Mouse (Mus musculus) right cerebral cortex, postnatal 4 days (tissue): ENCODE data around the gene Rgl3.
A peak's percentile ranks its signal among the peaks of the same experiment; 100 is the strongest.

Source experiments
- DNase-seq: peaks from one replicate; pipeline ENCODE4 v3.0.0-alpha.2; 2022

Rgl3 gene

GRCm38 (mm10) chr9:21978398-21979128 is 10.7 kb downstream of the Rgl3 start:
- DNase-seq = no peak

GRCm38 (mm10) chr9:21977972-21978371 is 11.3 kb downstream of the Rgl3 start:
- no peak for DNase-seq

- DNase-seq = no peak
Measured at GRCm38 (mm10) chr9:21977331-21977730, 11.9 kb downstream of the Rgl3 start.

DNA sequence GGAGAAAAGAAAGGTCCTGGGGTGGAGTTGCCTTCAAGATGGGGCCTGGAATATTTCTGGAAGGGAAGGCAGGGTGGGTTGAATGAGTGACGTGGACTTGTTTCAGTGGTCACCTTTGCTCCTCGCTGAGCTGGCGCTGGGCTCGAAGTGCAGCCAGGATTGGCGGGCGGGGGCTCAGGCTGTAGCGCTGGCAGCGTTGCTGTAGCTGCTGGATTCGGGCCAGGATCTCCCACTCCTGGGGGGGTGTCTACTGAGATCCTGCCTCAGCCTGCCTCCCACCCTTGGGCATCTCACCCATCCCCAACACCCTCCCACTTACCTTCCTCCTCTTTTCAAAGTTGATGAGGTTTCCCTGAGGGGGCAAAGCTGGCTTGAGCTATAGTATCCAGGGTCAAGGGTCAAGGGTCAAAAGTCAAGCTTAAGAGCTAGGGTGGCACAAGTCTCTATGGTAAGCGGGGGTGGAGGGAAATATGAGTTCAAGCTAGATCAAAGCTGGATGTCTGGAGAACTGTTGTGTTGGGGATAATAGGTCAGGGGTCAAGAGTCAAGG is 12.5 kb downstream of the Rgl3 start:
- DNase-seq = no peak

DNA sequence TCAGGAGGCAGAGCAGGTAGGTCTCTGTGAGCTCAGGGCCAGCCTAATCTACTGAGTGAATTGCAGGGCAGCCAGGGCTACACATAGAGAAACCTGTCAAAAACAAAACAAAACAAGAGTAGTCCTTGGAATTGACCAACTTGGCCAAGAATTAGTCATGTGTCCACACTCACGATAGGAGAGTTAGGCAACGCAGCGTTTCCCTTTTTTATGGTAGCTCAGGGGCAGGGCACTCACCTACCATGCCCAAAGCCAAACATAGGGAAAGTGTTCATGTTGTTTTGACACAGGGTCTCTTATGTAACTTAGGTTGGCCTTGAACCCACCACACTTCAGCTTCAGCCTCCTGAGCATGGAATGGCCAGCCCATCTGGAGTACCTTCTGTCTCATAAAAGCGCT is 19.9 kb downstream of the Rgl3 start:
- DNase-seq = no peak

DNA sequence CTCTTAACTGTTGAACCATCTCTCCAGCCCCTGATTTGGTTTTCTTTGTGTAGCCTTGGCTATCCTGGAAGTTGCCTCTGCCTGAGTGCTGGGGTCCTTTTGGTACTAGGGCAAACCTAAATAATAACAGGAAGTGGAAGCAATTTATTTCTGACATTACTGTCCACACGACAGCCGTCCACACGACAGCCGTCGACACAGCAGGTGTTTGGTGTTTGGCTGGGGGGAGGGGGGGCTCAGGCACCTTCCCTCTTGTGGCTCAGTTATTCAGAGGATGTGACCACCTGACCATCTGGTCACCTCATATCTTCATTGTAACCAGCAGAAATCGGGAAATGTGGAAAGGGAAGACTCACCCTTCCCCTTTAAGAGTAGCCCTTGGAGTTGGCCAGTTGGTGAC is 20.4 kb downstream of the Rgl3 start:
- DNase-seq = no peak

DNA sequence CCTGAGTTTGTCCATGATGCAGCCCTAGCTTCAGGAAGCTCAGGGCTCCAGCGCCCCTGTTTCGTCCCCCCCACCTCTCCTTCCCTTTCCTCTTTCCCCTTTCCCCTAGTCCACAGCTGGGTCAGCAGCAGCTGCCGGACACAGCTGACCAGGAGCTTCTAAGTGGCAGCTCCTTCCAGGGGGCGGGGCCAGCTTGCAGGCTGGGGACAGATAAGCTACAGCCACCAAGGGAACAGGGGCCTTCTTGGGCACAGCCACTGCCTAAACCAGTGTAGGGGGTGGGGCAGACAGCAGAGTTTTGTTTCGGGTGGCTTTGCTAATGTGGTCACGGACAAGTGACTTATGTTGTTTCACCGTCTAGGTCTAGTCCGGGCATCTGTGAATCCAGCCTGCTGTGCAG is 25.8 kb downstream of the Rgl3 start, which contains the start of gene Epor:
Gene Epor (minus strand): TSS at position 90 of the 400 bp plus-strand sequence.
- DNase-seq = no peak

- DNase-seq = peak; percentile 60
Measured at GRCm38 (mm10) chr9:21962416-21963059, 26.7 kb downstream of the Rgl3 start.

DNA sequence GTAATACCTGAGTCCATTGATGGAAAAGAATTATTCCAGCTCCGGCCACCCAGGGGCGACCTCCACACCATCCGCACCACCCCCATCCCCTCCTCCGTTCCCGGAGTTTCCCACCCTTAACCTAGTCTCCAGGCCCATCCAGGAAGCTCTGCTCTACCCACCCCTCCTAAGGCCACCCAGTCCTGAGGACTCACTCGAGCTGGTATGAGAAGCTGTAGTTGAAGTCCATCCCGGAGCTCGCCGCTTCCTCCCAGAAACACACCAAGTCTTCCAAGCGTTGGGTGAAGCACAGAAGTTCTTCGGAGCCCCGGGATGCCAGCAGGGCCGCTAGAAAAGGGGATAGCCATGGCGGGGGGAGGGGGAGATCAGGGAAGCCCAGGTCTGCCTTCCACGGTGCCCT is 27.2 kb downstream of the Rgl3 start:
- DNase-seq = no peak

GRCm38 (mm10) chr9:21961366-21961980 is 27.8 kb downstream of the Rgl3 start:
- no peak for DNase-seq

DNA sequence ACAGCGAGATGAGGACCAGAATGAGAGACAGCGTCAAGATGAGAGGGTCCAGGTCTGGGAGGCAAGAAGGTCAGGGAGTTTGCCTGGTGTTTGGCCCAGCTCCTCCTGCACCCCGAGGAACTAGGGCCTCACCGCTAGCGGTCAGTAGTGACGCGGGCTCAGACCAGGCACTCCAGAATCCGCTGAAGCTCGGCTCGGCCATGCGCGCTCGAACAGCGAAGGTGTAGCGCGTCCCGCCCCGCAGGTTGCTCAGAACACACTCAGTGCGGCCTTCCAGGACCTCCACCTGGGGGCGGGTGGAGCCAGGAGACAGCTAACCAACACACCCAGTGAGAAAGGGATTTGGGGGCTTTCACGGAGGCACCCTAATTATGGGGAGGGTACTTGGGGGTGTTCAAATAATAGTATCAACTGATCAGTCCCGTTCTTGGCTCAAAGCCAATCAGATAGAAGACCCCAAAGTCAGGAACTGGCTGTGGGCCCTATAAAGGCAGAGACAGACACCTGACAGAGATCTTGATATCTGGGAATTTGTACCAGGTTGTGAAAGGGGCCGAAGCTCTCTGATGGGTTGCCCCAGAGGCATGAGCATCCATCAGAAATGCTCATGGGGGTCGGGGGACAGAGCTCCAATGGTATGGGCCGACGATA is 28.6 kb downstream of the Rgl3 start:
- no peak for DNase-seq

DNA sequence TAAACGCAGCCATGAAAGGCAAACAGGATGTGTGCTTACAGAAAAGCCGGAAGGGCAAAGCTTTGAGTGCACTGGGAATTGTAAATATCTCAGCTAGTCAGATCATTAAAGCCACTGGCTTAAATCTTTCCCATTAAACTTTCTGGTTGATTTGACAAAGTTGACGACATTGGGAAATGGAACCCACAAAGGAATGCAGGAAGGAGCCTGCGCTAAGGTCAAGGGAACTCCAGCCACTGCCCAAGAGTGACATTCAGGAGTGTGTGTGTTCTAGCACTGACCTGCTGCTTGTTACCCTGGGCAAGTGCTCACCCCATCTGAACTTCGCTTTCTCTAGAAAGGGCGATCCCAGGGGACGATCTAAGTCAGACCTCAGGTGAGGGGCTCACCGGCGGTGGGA is 29.1 kb downstream of the Rgl3 start:
- no peak for DNase-seq

DNA sequence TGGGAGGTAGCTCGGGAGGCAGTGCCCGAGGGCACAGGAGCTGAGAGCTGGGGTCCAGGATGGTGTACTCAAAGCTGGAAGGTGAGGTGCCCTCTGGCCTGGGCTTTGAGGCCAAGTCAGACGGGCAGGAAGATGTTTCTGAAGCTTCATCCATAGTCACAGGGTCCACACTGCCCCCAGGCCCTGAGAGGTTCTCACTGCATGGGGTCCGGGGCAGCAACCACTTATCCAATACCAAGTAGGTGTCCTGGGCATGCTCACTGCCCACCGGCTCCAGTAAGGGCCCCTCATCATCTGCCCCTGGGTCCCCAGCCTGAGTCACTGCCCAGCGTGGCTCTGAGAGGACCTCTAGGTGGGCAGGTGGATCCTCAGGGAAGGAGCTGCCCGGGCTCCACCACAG is 30.0 kb downstream of the Rgl3 start:
- DNase-seq = no peak

DNA sequence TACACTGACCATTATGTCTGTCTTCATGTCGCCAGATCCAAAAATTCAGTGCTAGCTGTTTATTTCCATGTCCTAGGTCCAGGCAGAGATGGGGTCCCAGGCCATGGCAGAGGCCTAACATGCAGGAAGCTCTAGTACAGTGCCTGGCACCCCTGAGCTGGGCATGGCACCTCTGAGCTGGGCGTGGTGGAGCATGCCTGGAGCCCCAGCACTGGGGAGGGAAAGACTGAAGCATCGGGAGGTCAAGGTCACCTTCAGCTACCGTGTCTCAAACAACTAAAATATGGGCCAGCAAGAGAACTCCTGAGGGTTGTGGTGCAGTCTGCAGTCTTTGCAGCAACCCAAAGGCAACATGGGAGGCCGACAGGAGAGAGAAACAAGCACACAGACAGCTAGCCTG is 30.9 kb downstream of the Rgl3 start:
- DNase-seq = no peak

DNA sequence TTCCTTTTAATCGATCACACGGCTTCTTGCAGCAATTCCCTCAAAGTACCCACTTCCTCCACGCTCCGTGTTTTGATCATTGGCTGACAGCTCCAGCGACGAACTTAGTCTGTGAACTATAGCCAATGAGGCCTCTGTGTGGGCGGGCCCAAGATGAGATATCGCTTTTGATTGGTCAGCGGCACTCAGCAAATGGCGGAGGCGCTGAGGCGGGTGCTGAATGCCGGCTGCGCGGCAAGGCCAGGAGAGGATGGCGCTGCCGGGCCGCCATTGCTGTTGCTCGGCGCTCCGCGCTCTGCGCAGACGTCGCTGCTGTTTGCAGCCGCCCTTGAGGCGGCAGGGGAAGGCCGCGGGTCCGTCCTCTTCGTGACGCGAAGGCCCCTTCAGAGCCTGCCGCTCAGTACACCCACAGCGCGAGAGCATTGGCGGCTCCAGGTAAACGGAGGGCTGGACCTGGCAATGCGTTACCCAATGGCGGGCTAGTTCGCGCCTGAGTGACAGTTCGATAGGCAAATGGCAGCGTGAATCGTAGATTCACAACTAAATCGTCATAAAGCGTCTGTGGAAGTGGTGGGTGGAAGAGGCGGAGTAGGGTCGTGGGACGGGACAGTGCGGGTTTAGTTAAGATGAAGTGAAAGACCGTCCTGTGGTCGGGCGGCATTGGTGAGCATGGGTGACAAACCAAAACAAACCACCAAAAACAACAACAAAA is 33.5 kb downstream of the Rgl3 start, which contains the start of gene Swsap1:
Gene Swsap1 (plus strand): TSS at position 186 of the 712 bp plus-strand sequence.
- DNase-seq = peak; percentile 96

DNA sequence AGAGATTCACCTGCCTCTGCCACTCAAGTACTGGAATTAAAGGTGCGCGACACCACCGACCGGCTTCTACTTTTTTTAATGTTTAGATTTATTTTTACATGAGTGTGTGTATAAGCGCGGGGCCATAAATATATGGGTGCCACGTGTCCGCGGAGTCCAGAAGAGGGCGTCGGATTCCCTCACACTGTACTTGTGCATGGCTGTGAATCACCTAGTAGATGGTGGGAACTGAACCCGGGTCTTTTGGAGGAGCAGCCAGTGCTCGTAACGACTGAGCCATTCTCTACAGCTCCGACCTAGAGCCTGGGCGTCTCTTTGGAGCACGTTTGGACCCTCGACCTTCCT is 34.0 kb downstream of the Rgl3 start:
- no peak for DNase-seq

- DNase-seq = no peak
Measured at GRCm38 (mm10) chr9:21954635-21955034, 34.6 kb downstream of the Rgl3 start.

- peak; percentile 51 for DNase-seq
Measured at GRCm38 (mm10) chr9:21953600-21953999, 35.6 kb downstream of the Rgl3 start.

GRCm38 (mm10) chr9:21951977-21952376 is 37.3 kb downstream of the Rgl3 start:
- no peak for DNase-seq

DNA sequence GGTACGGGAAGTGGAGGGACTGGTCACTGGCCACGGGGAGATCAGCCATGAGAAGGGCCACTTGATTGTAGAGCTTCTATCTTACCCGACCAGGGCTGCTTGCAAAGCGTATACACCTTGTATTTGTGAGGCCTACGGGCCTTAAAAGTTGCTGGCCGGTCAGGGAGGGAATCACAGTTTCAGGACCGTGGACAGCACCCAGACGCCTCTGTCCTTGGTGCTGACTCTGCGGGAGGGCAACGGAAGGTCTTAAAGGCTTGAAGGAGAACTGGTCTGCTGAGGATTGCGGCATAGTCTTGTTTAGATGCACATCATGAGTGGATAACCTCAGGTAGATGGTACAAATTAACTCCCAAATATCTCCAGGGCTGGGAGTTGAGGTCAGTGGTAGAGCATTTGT is 38.9 kb downstream of the Rgl3 start:
- peak; percentile 40 for DNase-seq

- DNase-seq = no peak
Measured at GRCm38 (mm10) chr9:21948790-21949189, 40.5 kb downstream of the Rgl3 start.

DNA sequence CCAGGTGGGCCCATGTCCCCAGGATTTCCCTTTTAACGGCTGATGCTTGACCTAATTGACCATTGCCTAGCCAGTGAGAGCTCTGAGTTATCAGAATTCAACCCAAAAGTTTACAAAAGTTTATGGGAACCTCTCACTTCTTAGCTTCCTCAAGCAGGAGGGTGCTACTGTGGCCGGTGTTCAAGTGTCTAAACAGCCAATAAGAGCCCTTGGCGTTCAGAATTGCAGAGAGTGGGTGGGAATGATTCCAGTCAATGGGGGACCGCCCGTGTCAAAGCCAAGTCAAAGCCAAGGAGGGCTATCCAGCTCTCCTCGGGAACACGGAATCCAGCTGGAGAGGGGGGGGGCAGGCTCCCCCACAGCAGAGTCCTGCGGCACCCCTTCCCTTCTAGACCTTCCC is 41.1 kb downstream of the Rgl3 start:
- DNase-seq = no peak
